In genomic region chrX:140537662-140538061, GRCm38 (mm10) we compare ENCODE assay signal across 8 mouse cellular contexts.
A peak's percentile ranks its signal among the peaks of the same experiment; 100 is the strongest.
DNase-seq lines count a peak whose midpoint lies in the region; ATAC-seq and TF ChIP-seq lines count a peak whose summit lies in the region.

No protein-coding gene starts in this region.

- 15% methylated on average over 6 of the region's 6 CpGs for WGBS in liver, embryonic 14.5 days (ENCODE audit: insufficient replicate concordance)
- WGBS in spleen, adult 2 months: 31% methylated on average over 6 of the region's 6 CpGs

- no peaks in the 10 kb centered on the region for H3K36me3 ChIP-seq in liver, embryonic 14.5 days (replicated peaks; ENCODE audit: control insufficient read depth, insufficient read depth, low read depth)
- peaks cover 18% of the 10 kb centered on the region for H3K36me3 ChIP-seq in spleen, adult 2 months (ENCODE audit: control insufficient read depth, insufficient read depth, low read length)

- H3K4me1 ChIP-seq in liver, embryonic 14.5 days (replicated peaks; ENCODE audit: control insufficient read depth in 2 of 2, insufficient read depth in 2 of 2, low read length in 1 of 2): peaks cover 0 to 11% of the 10 kb centered on the region in 2 experiments; a peak in 2 of 4 replicates
- H3K4me1 ChIP-seq in spleen, adult 2 months (ENCODE audit: control insufficient read depth, insufficient read depth, insufficient read length): peaks cover 12% of the 10 kb centered on the region

- no peak for TF ChIP-seq EP300 in liver, embryonic 14.5 days (IDR thresholded peaks at IDR 0.05; ENCODE audit: low read depth)

- DNase-seq in ovary, adult 18-20 months (ENCODE audit: low spot score): peak; percentile 31
- DNase-seq in ovary, postnatal 10 days (ENCODE audit: low spot score): no peak
- peak; percentile 98 for DNase-seq in heart, adult 11 months
- DNase-seq in liver, embryonic 14.5 days (ENCODE audit: low read depth in 3 of 3, low spot score in 3 of 3): peak; percentile 42 to 66 (median 44)
- DNase-seq in spleen, adult 2 months (ENCODE audit: low read depth in 1 of 2, low spot score in 2 of 2): peak; percentile 64 to 83
- DNase-seq in left cerebral cortex, adult 2 months (ENCODE audit: extremely low spot score in 1 of 2, low spot score in 2 of 2): no peak
- DNase-seq in left cerebral cortex, postnatal 25 days (ENCODE audit: low spot score in 2 of 2): no peak
- DNase-seq in frontal cortex, postnatal 14 days (ENCODE audit: low spot score in 2 of 2): no peak

- no peak for TF ChIP-seq CTCF in liver, embryonic 14.5 days (IDR thresholded peaks at IDR 0.05; ENCODE audit: low read depth)
- no peak for TF ChIP-seq CTCF in spleen, adult 2 months (IDR thresholded peaks at IDR 0.05; ENCODE audit: extremely low read depth, insufficient read depth, insufficient read length, insufficient replicate concordance)
- no peak for TF ChIP-seq CTCF in left cerebral cortex, adult 2 months (IDR thresholded peaks at IDR 0.05)

- no peaks in the 10 kb centered on the region for H3K9me3 ChIP-seq in liver, embryonic 14.5 days (ENCODE audit: control insufficient read depth, low read length)

- H3K9ac ChIP-seq in liver, embryonic 14.5 days (replicated peaks): no peak overlapping the region

- no peak overlapping the region for H3K4me3 ChIP-seq in liver, embryonic 14.5 days (ENCODE audit: insufficient read depth in 1 of 2, low read depth in 2 of 2, low read length in 2 of 2)
- H3K4me3 ChIP-seq in spleen, adult 2 months (ENCODE audit: extremely low read depth, insufficient read depth, insufficient read length): no peak overlapping the region
- H3K4me3 ChIP-seq in left cerebral cortex, adult 2 months: no peak overlapping the region

- intact Hi-C loops in left cerebral cortex, adult 2 months (cut with DNase I): no loop called here
- intact Hi-C loops in left cerebral cortex, postnatal 25 days (cut with DNase I): no loop called here

- no peak overlapping the region for H3K4me2 ChIP-seq in liver, embryonic 14.5 days (ENCODE audit: low read depth)

- H3K27ac ChIP-seq in liver, embryonic 14.5 days: no peak overlapping the region
- H3K27ac ChIP-seq in spleen, adult 2 months (ENCODE audit: insufficient read depth, low read length): peak overlapping the region; percentile 87
- no peak overlapping the region for H3K27ac ChIP-seq in left cerebral cortex, adult 2 months

- TF ChIP-seq POLR2A in spleen, adult 2 months (IDR thresholded peaks at IDR 0.05; ENCODE audit: low read depth, low read length): no peak; the same call in 1 of the 2 replicates

- ATAC-seq in liver, embryonic 14.5 days (ENCODE audit: insufficient read depth): peak; percentile 44; the same call in 1 of the 2 replicates

- H3K27me3 ChIP-seq in liver, embryonic 14.5 days (ENCODE audit: control insufficient read depth, insufficient read depth, low read length): no peaks in the 10 kb centered on the region
- no peaks in the 10 kb centered on the region for H3K27me3 ChIP-seq in spleen, adult 2 months (ENCODE audit: control insufficient read depth, insufficient read depth, low read length)

Comparison
In these comparisons a context has a peak if more than half of its experiments do, and no peak if none do; other contexts are left out.
1. DNase-seq: peak in ovary, adult 18-20 months (single experiment), heart, adult 11 months (single experiment), liver, embryonic 14.5 days (3 of 3) and spleen, adult 2 months (2 of 2); none in ovary, postnatal 10 days (single experiment), left cerebral cortex, adult 2 months (0 of 2), left cerebral cortex, postnatal 25 days (0 of 2) and frontal cortex, postnatal 14 days (0 of 2).